Mouse (Mus musculus) embryo, embryonic 11.5 days (tissue): Measurements from ENCODE around the gene Rsu1.

Source experiments
- DNase-seq: peaks from one replicate; pipeline ENCODE4 v3.0.0-alpha.2; 2012; ENCODE audit warnings: low read depth, low spot score

Gene Rsu1

GRCm38 (mm10) chr2:13072243-13072642 is 199.0 kb downstream of the Rsu1 start:
- DNase-seq = no peak

- no peak for DNase-seq
Observed at GRCm38 (mm10) chr2:13060426-13061170, 210.6 kb downstream of the Rsu1 start.

- no peak for DNase-seq
Observed at GRCm38 (mm10) chr2:13048649-13049048, 222.6 kb downstream of the Rsu1 start.

- no peak for DNase-seq
Observed at GRCm38 (mm10) chr2:13044555-13044954, 226.7 kb downstream of the Rsu1 start.

GRCm38 (mm10) chr2:13039785-13040184 is 231.4 kb downstream of the Rsu1 start:
- DNase-seq = no peak

GRCm38 (mm10) chr2:13038772-13039171 is 232.4 kb downstream of the Rsu1 start:
- no peak for DNase-seq
